Mouse (Mus musculus): ENCODE results near the gene Slit3.

GRCm38 (mm10) chr11:35527816-35528462 is 406.9 kb downstream of the Slit3 start:
- TF ChIP-seq CTCF (IDR thresholded peaks at IDR 0.05; ENCODE audit: borderline replicate concordance, control insufficient read depth, extremely low read depth, insufficient read depth, low read length, poor library complexity) (no peak), POLR2A (IDR thresholded peaks at IDR 0.05; ENCODE audit: control insufficient read depth, extremely low read depth, insufficient read depth, low read length, poor library complexity) (no peak)

Data from thymus, adult 2 months (tissue).